Comparison of ENCODE assay signal across 20 mouse cellular contexts in genomic region chr6:72202732-72203131, GRCm38 (mm10). TPM values are rescaled to one million over a fixed set of nuclear protein-coding genes. Genes with fewer than 3 reads are reported as not detected.
DNase-seq lines count a peak whose midpoint lies in the region; ATAC-seq lines count a peak whose summit lies in the region.
"Had no signal": no experiment of that assay in that cellular context is flagged by ENCODE, and none has a peak within 500 bp of the region (broad histone marks: within the 10 kb centered on the region; RNA-seq: fewer than 3 reads in every experiment).

No protein-coding gene starts in this region.

- no peak overlapping the region for H3K4me3 ChIP-seq in hindbrain, embryonic 10.5 days
- no peak overlapping the region for H3K4me3 ChIP-seq in hindbrain, embryonic 16.5 days (ENCODE audit: low read length)
- no peak overlapping the region for H3K4me3 ChIP-seq in embryonic facial prominence, embryonic 10.5 days
- H3K4me3 ChIP-seq: embryonic facial prominence, embryonic 12.5 days; forebrain, embryonic 13.5 days; forebrain, embryonic 15.5 days had no signal

- 74% methylated on average over 5 of the region's 5 CpGs for WGBS in hindbrain, embryonic 10.5 days
- 82% methylated on average over 5 of the region's 5 CpGs for WGBS in hindbrain, embryonic 16.5 days
- WGBS in embryonic facial prominence, embryonic 10.5 days = 82% methylated on average over 5 of the region's 5 CpGs

- DNase-seq in heart, adult 11 months = peak; percentile 94
- no peak for DNase-seq in heart, adult 18-20 months
- no peak for DNase-seq in hindbrain, embryonic 10.5 days (ENCODE audit: low spot score)
- no peak for DNase-seq in embryonic facial prominence, embryonic 10.5 days (ENCODE audit: low spot score)
- no peak for DNase-seq in left cerebral cortex, adult 18-20 months (ENCODE audit: low spot score in 2 of 2)
- DNase-seq in spleen, adult 18-20 months = no peak
- DNase-seq: adrenal gland, adult 8-10 months; adrenal gland, postnatal 14 days; cerebellum, adult 11 months; cerebellum, adult 8-10 months; cerebellum, adult 9-11 months; cerebellum, postnatal 14 days; cerebellum, postnatal 36 days; embryo, embryonic 11 days; forebrain, postnatal 0 days had no signal

- H3K27ac ChIP-seq in hindbrain, embryonic 10.5 days = peak overlapping the region; percentile 9; the same call in 1 of the 2 replicates
- H3K27ac ChIP-seq in hindbrain, embryonic 16.5 days (ENCODE audit: low read depth, low read length) = no peak overlapping the region
- peak overlapping the region; percentile 54 for H3K27ac ChIP-seq in embryonic facial prominence, embryonic 10.5 days (replicated peaks)
- H3K27ac ChIP-seq: embryonic facial prominence, embryonic 12.5 days; forebrain, embryonic 13.5 days; forebrain, embryonic 15.5 days had no signal

- ATAC-seq in hindbrain, embryonic 16.5 days = no peak
- ATAC-seq: forebrain, embryonic 13.5 days; forebrain, embryonic 15.5 days; forebrain, postnatal 0 days had no signal

- no peak overlapping the region for H3K9ac ChIP-seq in hindbrain, embryonic 16.5 days (ENCODE audit: low read depth, low read length)
- H3K9ac ChIP-seq: embryonic facial prominence, embryonic 12.5 days; forebrain, embryonic 13.5 days; forebrain, embryonic 15.5 days; forebrain, postnatal 0 days had no signal

- H3K4me1 ChIP-seq in hindbrain, embryonic 10.5 days (replicated peaks) = peaks cover 47% of the 10 kb centered on the region
- peaks cover 8% of the 10 kb centered on the region; the same call in 1 of the 2 replicates for H3K4me1 ChIP-seq in hindbrain, embryonic 16.5 days (ENCODE audit: control insufficient read depth, insufficient read depth, low read depth, low read length)
- H3K4me1 ChIP-seq in embryonic facial prominence, embryonic 10.5 days = peaks cover 69% of the 10 kb centered on the region

- H3K9me3 ChIP-seq in hindbrain, embryonic 10.5 days = no peaks in the 10 kb centered on the region
- H3K9me3 ChIP-seq in hindbrain, embryonic 16.5 days (ENCODE audit: control insufficient read depth, low read length) = no peaks in the 10 kb centered on the region
- H3K9me3 ChIP-seq in embryonic facial prominence, embryonic 10.5 days = no peaks in the 10 kb centered on the region
- H3K9me3 ChIP-seq: embryonic facial prominence, embryonic 12.5 days; forebrain, embryonic 13.5 days; forebrain, embryonic 15.5 days had no signal

- H3K36me3 ChIP-seq in hindbrain, embryonic 10.5 days = peaks cover 19% of the 10 kb centered on the region
- H3K36me3 ChIP-seq in hindbrain, embryonic 16.5 days (ENCODE audit: control insufficient read depth, insufficient read depth, low read length) = no peaks in the 10 kb centered on the region
- peaks cover 43% of the 10 kb centered on the region for H3K36me3 ChIP-seq in embryonic facial prominence, embryonic 10.5 days (replicated peaks)
- H3K36me3 ChIP-seq: forebrain, embryonic 15.5 days had no signal

- H3K4me2 ChIP-seq in hindbrain, embryonic 16.5 days (ENCODE audit: low read length) = no peak overlapping the region
- H3K4me2 ChIP-seq: embryonic facial prominence, embryonic 12.5 days; forebrain, embryonic 13.5 days; forebrain, embryonic 15.5 days had no signal

- H3K27me3 ChIP-seq in hindbrain, embryonic 10.5 days (ENCODE audit: insufficient read depth, poor library complexity, severe bottlenecking) = peaks cover 4% of the 10 kb centered on the region
- H3K27me3 ChIP-seq in hindbrain, embryonic 16.5 days (replicated peaks; ENCODE audit: control insufficient read depth, insufficient read depth, low read length) = no peaks in the 10 kb centered on the region
- peaks cover 4% of the 10 kb centered on the region for H3K27me3 ChIP-seq in embryonic facial prominence, embryonic 10.5 days (replicated peaks; ENCODE audit: low read depth, poor library complexity, severe bottlenecking)
- H3K27me3 ChIP-seq: embryonic facial prominence, embryonic 12.5 days; forebrain, embryonic 13.5 days; forebrain, embryonic 15.5 days had no signal

RNA-seq across cellular contexts. Expression of gene Atoh8, which starts 32.6 kb away (rescaled TPM):
- total RNA-seq in heart, adult 18-20 months (2021) = 1 to 10 TPM; 8.3 to 9.1 TPM
- 15.9 and 16.6 TPM in 2 replicates for polyA plus RNA-seq in hindbrain, embryonic 10.5 days (2016; fragmentation: Nextera tagmentation; extraction: Ambion mirVana)
- 3.9 and 4.7 TPM in 2 replicates for polyA plus RNA-seq in hindbrain, embryonic 16.5 days (2015; fragmentation: Nextera tagmentation; extraction: Ambion mirVana)
- polyA plus RNA-seq in embryonic facial prominence, embryonic 10.5 days (2016; fragmentation: Nextera tagmentation; extraction: Ambion mirVana) = 17.7 and 21.4 TPM in 2 replicates
- 1 to 10 TPM; 1.6 to 2.3 TPM for total RNA-seq in left cerebral cortex, adult 18-20 months (2021)
- total RNA-seq: MEL had no signal
